Mouse (Mus musculus): ENCODE data around the gene Psmg3. TPM values are rescaled to one million over a fixed set of nuclear protein-coding genes. Genes with fewer than 3 reads are reported as not detected.

The Psmg3 gene
- total RNA-seq, 2 experiments from 2014 or later, result 20.7 to 21.8 TPM

GRCm38 (mm10) chr5:139816445-139816844, 10.2 kb downstream of the Psmg3 start:
- no peak for DNase-seq (ENCODE audit: low spot score in 2 of 2)

GRCm38 (mm10) chr5:139815964-139816363, 10.7 kb downstream of the Psmg3 start:
- no peak for DNase-seq (ENCODE audit: low spot score in 2 of 2)

- DNase-seq (ENCODE audit: low spot score in 2 of 2), result no peak
These were observed 12.7 kb downstream of the Psmg3 start for GRCm38 (mm10) chr5:139813963-139814381.

GRCm38 (mm10) chr5:139813126-139813490, 13.6 kb downstream of the Psmg3 start:
- DNase-seq (ENCODE audit: low spot score in 2 of 2), result no peak

- DNase-seq (ENCODE audit: low spot score in 2 of 2), result no peak
These were observed 14.1 kb downstream of the Psmg3 start for GRCm38 (mm10) chr5:139812398-139813125.

GRCm38 (mm10) chr5:139811677-139812397, 14.8 kb downstream of the Psmg3 start:
- DNase-seq (ENCODE audit: low spot score in 2 of 2), result no peak

- no peak for DNase-seq (ENCODE audit: low spot score in 2 of 2)
These were observed 17.3 kb downstream of the Psmg3 start for GRCm38 (mm10) chr5:139809397-139809796.

- DNase-seq (ENCODE audit: low spot score in 2 of 2), result no peak
These were observed 20.8 kb downstream of the Psmg3 start for GRCm38 (mm10) chr5:139805924-139806323.

GRCm38 (mm10) chr5:139804573-139805111, 22.0 kb downstream of the Psmg3 start:
- DNase-seq (ENCODE audit: low spot score in 2 of 2), result no peak

- DNase-seq (ENCODE audit: low spot score in 2 of 2), result no peak
These were observed 22.6 kb downstream of the Psmg3 start for GRCm38 (mm10) chr5:139804107-139804551.

GRCm38 (mm10) chr5:139803601-139804102, 23.0 kb downstream of the Psmg3 start:
- DNase-seq (ENCODE audit: low spot score in 2 of 2), result no peak

GRCm38 (mm10) chr5:139803165-139803564, 23.5 kb downstream of the Psmg3 start:
- DNase-seq (ENCODE audit: low spot score in 2 of 2), result no peak

GRCm38 (mm10) chr5:139801880-139802279, 24.8 kb downstream of the Psmg3 start:
- DNase-seq (ENCODE audit: low spot score in 2 of 2), result no peak

- no peak for DNase-seq (ENCODE audit: low spot score in 2 of 2)
These were observed 25.5 kb downstream of the Psmg3 start for GRCm38 (mm10) chr5:139801231-139801630.

- no peak for DNase-seq (ENCODE audit: low spot score in 2 of 2)
These were observed 26.7 kb downstream of the Psmg3 start for GRCm38 (mm10) chr5:139799801-139800590.

- no peak for DNase-seq (ENCODE audit: low spot score in 2 of 2)
These were observed 27.6 kb downstream of the Psmg3 start for GRCm38 (mm10) chr5:139799041-139799440.

- no peak for DNase-seq (ENCODE audit: low spot score in 2 of 2)
These were observed 28.4 kb downstream of the Psmg3 start for GRCm38 (mm10) chr5:139798168-139798900.

GRCm38 (mm10) chr5:139797473-139798167, 29.1 kb downstream of the Psmg3 start:
- DNase-seq (ENCODE audit: low spot score in 2 of 2), result peak; percentile 83 to 89

- peak; percentile 42 to 70 for DNase-seq (ENCODE audit: low spot score in 2 of 2)
These were observed 29.8 kb downstream of the Psmg3 start for GRCm38 (mm10) chr5:139796900-139797299.
